Mouse (Mus musculus): ENCODE results near the gene Tgfb2.

Tgfb2 gene

GRCm38 (mm10) chr1:186705915-186706248, at the start of gene Tgfb2:
TSS of gene Tgfb2 (minus strand) at chr1:186705989.
- DNase-seq (ENCODE audit: low spot score): peak; percentile 29

GRCm38 (mm10) chr1:186749675-186750283, 44.0 kb upstream of the Tgfb2 start:
- no peak for DNase-seq (ENCODE audit: low spot score)

- peak; percentile 81 for DNase-seq (ENCODE audit: low spot score)
These were observed 43.2 kb upstream of the Tgfb2 start, which contains the start of gene Rrp15 for GRCm38 (mm10) chr1:186748724-186749653. TSS of gene Rrp15 (minus strand) at chr1:186749358.

GRCm38 (mm10) chr1:186739828-186740227, 34.0 kb upstream of the Tgfb2 start:
- no peak for DNase-seq (ENCODE audit: low spot score)

GRCm38 (mm10) chr1:186735537-186735936, 29.7 kb upstream of the Tgfb2 start:
- no peak for DNase-seq (ENCODE audit: low spot score)

- DNase-seq (ENCODE audit: low spot score): no peak
These were observed 27.3 kb upstream of the Tgfb2 start for GRCm38 (mm10) chr1:186733052-186733451.

- DNase-seq (ENCODE audit: low spot score): no peak
These were observed 23.0 kb upstream of the Tgfb2 start for GRCm38 (mm10) chr1:186728778-186729177.

GRCm38 (mm10) chr1:186726117-186726516, 20.3 kb upstream of the Tgfb2 start:
- DNase-seq (ENCODE audit: low spot score): no peak

- no peak for DNase-seq (ENCODE audit: low spot score)
These were observed 16.5 kb upstream of the Tgfb2 start for GRCm38 (mm10) chr1:186722299-186722698.

- peak; percentile 82 for DNase-seq (ENCODE audit: low spot score)
These were observed 16.1 kb upstream of the Tgfb2 start for GRCm38 (mm10) chr1:186721846-186722245.

- DNase-seq (ENCODE audit: low spot score): no peak
These were observed 15.4 kb upstream of the Tgfb2 start for GRCm38 (mm10) chr1:186721166-186721565.

GRCm38 (mm10) chr1:186719708-186720107, 13.9 kb upstream of the Tgfb2 start:
- no peak for DNase-seq (ENCODE audit: low spot score)

- no peak for DNase-seq (ENCODE audit: low spot score)
These were observed 13.1 kb upstream of the Tgfb2 start for GRCm38 (mm10) chr1:186718881-186719280.

- no peak for DNase-seq (ENCODE audit: low spot score)
These were observed 9.4 kb upstream of the Tgfb2 start for GRCm38 (mm10) chr1:186714980-186715896.

- DNase-seq (ENCODE audit: low spot score): no peak
These were observed 8.4 kb upstream of the Tgfb2 start for GRCm38 (mm10) chr1:186714215-186714614.

GRCm38 (mm10) chr1:186712802-186713471, 7.1 kb upstream of the Tgfb2 start:
- DNase-seq (ENCODE audit: low spot score): no peak

GRCm38 (mm10) chr1:186705203-186705914, 430 bp downstream of the Tgfb2 start:
- DNase-seq (ENCODE audit: low spot score): peak; percentile 66

- DNase-seq (ENCODE audit: low spot score): peak; percentile 18
These were observed 1.6 kb downstream of the Tgfb2 start for GRCm38 (mm10) chr1:186703980-186704701.

GRCm38 (mm10) chr1:186703256-186703979, 2.4 kb downstream of the Tgfb2 start:
- DNase-seq (ENCODE audit: low spot score): no peak

All from urinary bladder, postnatal 14 days (tissue).